Mouse (Mus musculus) intestine, postnatal 0 days (tissue): ENCODE measurements around the gene Cdca4. TPM values are rescaled to one million over a fixed set of nuclear protein-coding genes. Genes with fewer than 3 reads are reported as not detected.
"Not testable (repeated sequence)": the region's sequence is repeated elsewhere in the genome, so short reads cannot be mapped to it uniquely, and the experiment has no call there.

Experiments
- ATAC-seq: fragments of 200-750 bp; cut with Nextera tagmentation; 2 replicates; pipeline ENCODE4 v1.8.0; 2017; ENCODE audit warnings: mild to moderate bottlenecking, moderate TSS enrichment, moderate library complexity
- H3K27ac ChIP-seq: fragments of 300-500 bp; sonication (generic); 2 replicates; pipeline ENCODE4 v1.5.1; 2014; ENCODE audit warnings: mild to moderate bottlenecking, low read depth, low read length, moderate library complexity
- H3K27me3 ChIP-seq: fragments of 300-500 bp; sonication (generic); replicated peaks from 2 replicates; pipeline ENCODE4 v1.6.1; 2014; ENCODE audit warnings: low read length, mixed read lengths; ENCODE audit not compliant: control insufficient read depth, insufficient read depth
- H3K36me3 ChIP-seq: fragments of 300-500 bp; sonication (generic); 2 replicates; pipeline ENCODE4 v1.6.1; 2014; ENCODE audit warnings: mild to moderate bottlenecking, moderate library complexity; ENCODE audit not compliant: control insufficient read depth, insufficient read depth
- H3K4me1 ChIP-seq: fragments of 300-500 bp; sonication (generic); replicated peaks from 2 replicates; pipeline ENCODE4 v1.6.1; 2014; ENCODE audit warnings: antibody characterized with exemption, low read length, mixed read lengths; ENCODE audit not compliant: control insufficient read depth, insufficient read depth
- H3K4me2 ChIP-seq: fragments of 300-500 bp; sonication (generic); replicated peaks from 2 replicates; pipeline ENCODE4 v1.6.1; 2014; ENCODE audit warnings: low read depth, mild to moderate bottlenecking, moderate library complexity
- H3K4me3 ChIP-seq: fragments of 300-500 bp; sonication (generic); 2 replicates; pipeline ENCODE4 v1.5.1; 2014; ENCODE audit warnings: low read depth, low read length
- H3K9ac ChIP-seq: fragments of 300-500 bp; sonication (generic); 2 replicates; pipeline ENCODE4 v1.6.1; 2014; ENCODE audit warnings: mild to moderate bottlenecking, low read depth, low read length
- H3K9me3 ChIP-seq: fragments of 300-500 bp; sonication (generic); 2 replicates; pipeline ENCODE4 v1.6.1; 2016; ENCODE audit warnings: mixed run types; ENCODE audit not compliant: control insufficient read depth
- CTCF ChIP-seq: sonication (generic); IDR thresholded peaks from 2 replicates; pipeline ENCODE4 v1.5.1; 2016; ENCODE audit warnings: low read depth, mild to moderate bottlenecking, control low read depth, antibody characterized with exemption, moderate library complexity
- WGBS: fragments of 180-500 bp; shearing (Covaris S2); extraction: QIAGEN DNeasy Blood & Tissue Kit; methylation state at CpG from one replicate; pipeline ENCODE4 v1.1.7; 2014; 5-methylcytosine and 5-hydroxymethylcytosine counted together
- polyA plus RNA-seq: library from polyadenylated mRNA; unstranded; fragments of >200 nt; fragmentation: Nextera tagmentation; extraction: Ambion mirVana; gene quantifications from 2 replicates; pipeline ENCODE4 v1.2.1, GENCODE M21; 2015

The Cdca4 gene
- polyA plus RNA-seq, 1 experiment from 2014 or later: 22.6 TPM

GRCm38 (mm10) chr12:112821216-112821615, 8.0 kb downstream of the Cdca4 start:
- H3K4me1 ChIP-seq: no peaks in the 10 kb centered on the region; the same call in 1 of the 2 replicates
- TF ChIP-seq CTCF: no peak
- H3K9me3 ChIP-seq: no peaks in the 10 kb centered on the region
- H3K4me2 ChIP-seq: no peak overlapping the region
- H3K36me3 ChIP-seq: peaks cover 41% of the 10 kb centered on the region
- no peak overlapping the region for H3K4me3 ChIP-seq
- no peak for ATAC-seq
- WGBS: 18% methylated on average over 1 of the region's 1 CpGs
- no peak overlapping the region for H3K9ac ChIP-seq
- peak overlapping the region; percentile 21; the same call in 1 of the 2 replicates for H3K27ac ChIP-seq
- no peaks in the 10 kb centered on the region for H3K27me3 ChIP-seq

- peaks cover 41% of the 10 kb centered on the region for H3K36me3 ChIP-seq
- H3K27ac ChIP-seq: peak overlapping the region; percentile 41; the same call in 1 of the 2 replicates
- H3K9me3 ChIP-seq: no peaks in the 10 kb centered on the region
- no peak overlapping the region for H3K4me2 ChIP-seq
- no peak for TF ChIP-seq CTCF
- no peak overlapping the region for H3K9ac ChIP-seq
- H3K4me1 ChIP-seq: no peaks in the 10 kb centered on the region; the same call in 1 of the 2 replicates
- H3K27me3 ChIP-seq: no peaks in the 10 kb centered on the region
- no peak for ATAC-seq
- 72% methylated on average over 12 of the region's 12 CpGs for WGBS
- H3K4me3 ChIP-seq: no peak overlapping the region
These were observed 8.7 kb downstream of the Cdca4 start for GRCm38 (mm10) chr12:112820401-112820999.

- H3K4me3 ChIP-seq: no peak overlapping the region
- ATAC-seq: peak; percentile 58
- H3K4me1 ChIP-seq: no peaks in the 10 kb centered on the region; the same call in 1 of the 2 replicates
- TF ChIP-seq CTCF: no peak
- peaks cover 34% of the 10 kb centered on the region for H3K36me3 ChIP-seq
- no peak overlapping the region for H3K4me2 ChIP-seq
- H3K27me3 ChIP-seq: no peaks in the 10 kb centered on the region
- 64% methylated on average over 8 of the region's 8 CpGs for WGBS
- no peak overlapping the region; the same call in 1 of the 2 replicates for H3K9ac ChIP-seq
- no peaks in the 10 kb centered on the region for H3K9me3 ChIP-seq
- peak overlapping the region; percentile 41; the same call in 1 of the 2 replicates for H3K27ac ChIP-seq
These were observed 10.1 kb downstream of the Cdca4 start for GRCm38 (mm10) chr12:112819057-112819662.

- not testable (repeated sequence) for H3K27me3 ChIP-seq, H3K27ac ChIP-seq, H3K9ac ChIP-seq, H3K9me3 ChIP-seq, ATAC-seq, H3K4me1 ChIP-seq, H3K4me3 ChIP-seq, H3K4me2 ChIP-seq
- WGBS: 78% methylated on average over 7 of the region's 7 CpGs
- peaks cover 30% of the 10 kb centered on the region for H3K36me3 ChIP-seq
These were observed 12.4 kb downstream of the Cdca4 start for GRCm38 (mm10) chr12:112816866-112817265.

- H3K27ac ChIP-seq: no peak overlapping the region
- no peak overlapping the region for H3K4me2 ChIP-seq
- H3K27me3 ChIP-seq: no peaks in the 10 kb centered on the region
- TF ChIP-seq CTCF: peak; percentile 86
- H3K9me3 ChIP-seq: no peaks in the 10 kb centered on the region
- no peak overlapping the region for H3K9ac ChIP-seq
- no peak overlapping the region for H3K4me3 ChIP-seq
- ATAC-seq: no peak
- no peaks in the 10 kb centered on the region for H3K4me1 ChIP-seq
- 57% methylated on average over 4 of the region's 4 CpGs for WGBS
- H3K36me3 ChIP-seq: peaks cover 24% of the 10 kb centered on the region
These were observed 12.9 kb downstream of the Cdca4 start for GRCm38 (mm10) chr12:112816294-112816693.

GRCm38 (mm10) chr12:112814682-112815470, 14.3 kb downstream of the Cdca4 start:
- H3K27me3 ChIP-seq: no peaks in the 10 kb centered on the region
- H3K27ac ChIP-seq: no peak overlapping the region
- no peak overlapping the region for H3K9ac ChIP-seq
- no peaks in the 10 kb centered on the region for H3K9me3 ChIP-seq
- ATAC-seq: no peak
- 0 out of 2 replicates have a peak, but pooled peaks cover 15% of the 10 kb centered on the region for H3K36me3 ChIP-seq
- H3K4me1 ChIP-seq: no peaks in the 10 kb centered on the region
- WGBS: 81% methylated on average over 14 of the region's 14 CpGs
- no peak for TF ChIP-seq CTCF
- H3K4me2 ChIP-seq: no peak overlapping the region
- no peak overlapping the region for H3K4me3 ChIP-seq
